ENCODE assay signal across 10 mouse cellular contexts in genomic region chr9:63672797-63673493, GRCm38 (mm10).
DNase-seq lines count a peak whose midpoint lies in the region; ATAC-seq lines count a peak whose summit lies in the region.
"Had no signal": no experiment of that assay in that cellular context is flagged by ENCODE, and none has a peak within 500 bp of the region (broad histone marks: within the 10 kb centered on the region; RNA-seq: fewer than 3 reads in every experiment).

No protein-coding gene starts in this region.

- no peak overlapping the region for H3K4me2 ChIP-seq in limb, embryonic 12.5 days
- H3K4me2 ChIP-seq: midbrain, embryonic 15.5 days had no signal

- WGBS in limb, embryonic 12.5 days, result 46% methylated on average over 8 of the region's 8 CpGs

- H3K9ac ChIP-seq in limb, embryonic 12.5 days (replicated peaks), result no peak overlapping the region
- H3K9ac ChIP-seq: midbrain, embryonic 15.5 days had no signal

- H3K9me3 ChIP-seq in limb, embryonic 12.5 days, result no peaks in the 10 kb centered on the region
- H3K9me3 ChIP-seq: midbrain, embryonic 15.5 days had no signal

- peaks cover 20% of the 10 kb centered on the region; the same call in 1 of the 2 replicates for H3K36me3 ChIP-seq in limb, embryonic 12.5 days
- H3K36me3 ChIP-seq: midbrain, embryonic 15.5 days had no signal

- no peak for ATAC-seq in limb, embryonic 12.5 days (ENCODE audit: insufficient number of reproducible peaks, insufficient read depth, low FRiP score, low TSS enrichment, low read depth)
- ATAC-seq: midbrain, embryonic 15.5 days had no signal

- peak; percentile 62 to 80 for DNase-seq in heart, adult 18-20 months
- no peak for DNase-seq in heart, adult 8-10 months (ENCODE audit: low spot score)
- DNase-seq in 416B (ENCODE audit: low read depth), result peak; percentile 62
- DNase-seq in gastrocnemius, postnatal 10 days, result peak; percentile 53
- DNase-seq in embryo, embryonic 11 days, result no peak
- no peak for DNase-seq in layer of hippocampus, adult 11-12 months (ENCODE audit: low spot score)
- DNase-seq in ovary, adult 18-20 months (ENCODE audit: low spot score), result no peak
- DNase-seq: cerebellum, adult 11 months had no signal

- no peaks in the 10 kb centered on the region for H3K27me3 ChIP-seq in limb, embryonic 12.5 days
- H3K27me3 ChIP-seq: midbrain, embryonic 15.5 days had no signal

- H3K4me1 ChIP-seq in limb, embryonic 12.5 days (replicated peaks), result peaks cover 40% of the 10 kb centered on the region

- 0 out of 2 replicates have a peak overlapping the region, but pooled peaks have one; percentile 45 for H3K27ac ChIP-seq in limb, embryonic 12.5 days
- H3K27ac ChIP-seq: midbrain, embryonic 15.5 days had no signal

- no peak overlapping the region for H3K4me3 ChIP-seq in limb, embryonic 12.5 days (replicated peaks)
- H3K4me3 ChIP-seq: midbrain, embryonic 15.5 days had no signal

Comparison
In these comparisons a context has a peak if more than half of its experiments do, and no peak if none do; other contexts are left out.
1. DNase-seq: peak in heart, adult 18-20 months (2 of 2), 416B (single experiment) and gastrocnemius, postnatal 10 days (single experiment); none in heart, adult 8-10 months (single experiment), embryo, embryonic 11 days (single experiment), layer of hippocampus, adult 11-12 months (single experiment) and ovary, adult 18-20 months (single experiment).